Mouse (Mus musculus) bone marrow macrophage, adult 2 months (primary cell): ENCODE measurements around the gene Olfr370.

Experiments
- CTCF ChIP-seq: IDR thresholded peaks from 2 replicates; pipeline ENCODE4 v1.5.1; 2012; ENCODE audit warnings: low read depth, mild to moderate bottlenecking, low read length, moderate library complexity
- POLR2A ChIP-seq: IDR thresholded peaks from 2 replicates; pipeline ENCODE4 v1.6.1; 2012; ENCODE audit warnings: mild to moderate bottlenecking, low read depth, low read length, borderline replicate concordance

GRCm38 (mm10) chr8:83534802-83535201 is 778 bp upstream of the Olfr370 start:
- TF ChIP-seq POLR2A (no peak), CTCF (no peak)
